Mouse (Mus musculus) stomach, embryonic 14.5 days (tissue): ENCODE measurements around the gene Cd38. TPM values are rescaled to one million over a fixed set of nuclear protein-coding genes. Genes with fewer than 3 reads are reported as not detected.

Experiments used
- polyA plus RNA-seq: library from polyadenylated mRNA; unstranded; fragments of >200 nt; fragmentation: Nextera tagmentation; extraction: Ambion mirVana; gene quantifications from 2 replicates; pipeline ENCODE4 v1.2.1, GENCODE M21; 2014

Gene Cd38
- polyA plus RNA-seq, 1 experiment from 2014 or later = 15.8 TPM

Other genes starting within 250 kb of the Cd38 start
- gene Cc2d2a, start 206.2 kb upstream of the Cd38 start, polyA plus RNA-seq = 15.6 and 15.7 TPM in 2 replicates
- 0.18 and 0.19 TPM in 2 replicates for gene Bst1, start 49.7 kb upstream of the Cd38 start, polyA plus RNA-seq
- gene Fbxl5, start 46.9 kb upstream of the Cd38 start, polyA plus RNA-seq = 68.7 and 71.3 TPM in 2 replicates
- 0.70 and 1.3 TPM in 2 replicates for gene Gm7879, start 44.6 kb downstream of the Cd38 start, polyA plus RNA-seq
- gene Fgfbp1, start 113.2 kb downstream of the Cd38 start, polyA plus RNA-seq = 22.4 and 22.9 TPM in 2 replicates
- gene Prom1, start 233.5 kb downstream of the Cd38 start, polyA plus RNA-seq = 64.5 and 66.2 TPM in 2 replicates